Mouse (Mus musculus) liver (tissue): ENCODE measurements at regions not wholly inside any gene's neighbourhood (a gene's known extent, or its start where the extent isn't known, plus 50 kb on each side); places are given as distances from the start of the nearest gene placed in this dataset.
"Not testable (repeated sequence)": the region's sequence is repeated elsewhere in the genome, so short reads cannot be mapped to it uniquely, and the experiment has no call there.

ENCODE experiments used
- DNase-seq: peaks from one replicate; pipeline ENCODE4 v3.0.0-alpha.2; 2020; ENCODE audit warnings: mixed read lengths

DNA sequence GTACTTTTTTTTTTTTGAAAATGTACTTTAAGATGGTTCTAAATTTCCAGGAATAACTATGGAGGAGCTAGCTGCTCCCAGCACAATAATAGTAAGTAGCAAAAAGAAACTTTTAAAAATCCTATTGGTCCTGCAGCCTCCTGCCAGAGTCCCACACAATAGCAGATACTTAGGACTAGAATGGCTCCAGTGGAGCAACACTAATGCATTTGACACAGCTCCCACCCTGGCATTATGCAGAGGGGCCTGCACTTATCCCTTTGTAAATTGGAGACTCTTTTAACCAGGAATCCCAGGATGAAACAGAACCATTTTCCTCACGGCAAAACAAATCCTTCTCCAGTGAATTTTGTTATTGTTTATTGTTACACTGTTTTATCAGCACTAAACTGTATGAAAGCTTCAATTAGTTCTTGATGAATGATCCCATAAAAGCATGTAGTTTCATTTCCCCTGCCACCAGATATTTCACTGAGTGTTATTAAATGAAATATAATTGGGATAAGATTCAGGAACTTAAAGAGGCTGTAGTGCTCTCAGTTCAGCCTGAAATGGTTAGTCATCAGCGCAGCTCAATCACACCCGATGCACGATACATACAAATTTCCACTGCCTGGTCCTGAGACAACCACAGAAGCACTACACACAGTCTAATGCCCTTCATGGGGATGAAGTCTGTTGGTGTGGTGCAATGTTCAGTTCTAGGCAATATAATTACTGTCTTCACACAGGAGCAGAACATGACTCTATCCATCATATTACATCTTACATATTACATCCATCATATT, 708.6 kb upstream of the Mms22l start:
- no peak for DNase-seq

DNA sequence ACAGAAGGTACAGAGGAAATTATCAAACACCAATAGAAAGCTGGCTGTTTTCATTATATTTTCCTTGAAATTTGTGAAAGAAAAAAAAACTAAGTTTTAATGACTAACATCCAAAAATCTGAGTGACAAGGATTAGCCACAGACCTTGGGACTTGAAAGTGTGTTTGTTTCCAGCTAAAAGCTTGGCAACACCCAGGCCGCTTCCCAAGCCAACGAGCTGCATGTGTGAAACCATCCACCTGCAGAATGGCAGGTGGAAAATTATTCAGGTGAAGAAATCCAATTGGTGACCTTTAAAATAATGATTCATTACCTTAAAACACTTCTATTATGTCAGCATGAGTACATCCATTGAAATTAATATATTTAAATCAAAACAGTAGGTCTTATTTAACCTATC, 672.7 kb upstream of the Mms22l start:
- DNase-seq, result no peak

DNA sequence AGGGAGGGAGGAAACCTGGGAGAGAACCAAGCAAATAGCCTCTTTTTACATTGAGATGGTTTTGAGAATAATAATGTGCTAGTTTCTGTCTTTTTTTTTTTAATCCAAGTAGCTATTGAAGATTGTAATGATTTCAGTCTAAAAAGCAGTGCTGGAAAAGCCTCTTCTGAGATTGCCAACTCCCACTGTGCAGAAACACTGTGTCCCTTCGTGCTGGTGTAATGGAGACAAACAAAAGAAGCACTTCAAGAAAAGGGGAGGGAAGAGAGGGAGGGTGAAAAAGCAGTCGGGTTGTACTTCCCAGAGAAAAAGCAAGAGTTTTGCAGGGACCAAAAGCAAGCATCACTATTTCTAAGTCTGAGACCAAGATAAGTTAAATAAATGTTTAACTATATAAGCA, 669.4 kb upstream of the Mms22l start:
- no peak for DNase-seq

DNA sequence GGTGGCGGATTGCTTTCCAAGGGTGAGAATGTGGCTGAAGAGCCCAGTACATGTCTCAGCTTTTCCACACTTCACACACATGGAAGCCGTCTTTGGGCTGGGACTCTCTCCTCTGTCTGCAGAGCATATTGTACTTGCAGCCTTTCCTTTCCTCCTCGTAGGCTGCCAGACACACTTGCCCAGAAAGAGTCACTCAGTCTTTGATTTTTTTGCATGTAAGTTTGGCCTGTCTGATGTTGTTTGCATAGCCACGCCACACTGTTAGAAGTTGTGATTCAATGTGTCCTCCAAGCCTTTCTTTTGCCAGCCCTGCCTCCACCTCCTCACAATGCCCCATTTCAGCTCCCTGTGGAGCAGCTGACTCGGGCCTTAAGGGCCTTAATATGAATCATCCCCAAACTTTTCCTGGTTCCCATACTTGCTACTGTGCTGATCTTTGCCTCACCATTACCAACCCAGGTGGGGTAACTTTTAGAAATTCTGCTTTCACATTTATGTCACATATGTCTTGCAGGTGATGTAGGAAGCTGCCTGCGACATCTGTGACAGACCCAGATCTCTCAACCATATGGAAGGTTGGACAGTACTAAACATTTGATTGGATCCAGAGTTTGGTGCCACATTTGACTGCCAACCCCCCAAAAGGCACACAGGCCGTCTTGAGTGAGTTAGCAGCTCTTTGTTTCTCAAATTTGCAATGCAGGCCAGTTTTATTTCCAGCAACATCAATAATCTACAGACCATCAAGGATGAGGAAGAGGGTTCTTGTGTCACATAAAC, 663.7 kb upstream of the Mms22l start:
- no peak for DNase-seq

DNA sequence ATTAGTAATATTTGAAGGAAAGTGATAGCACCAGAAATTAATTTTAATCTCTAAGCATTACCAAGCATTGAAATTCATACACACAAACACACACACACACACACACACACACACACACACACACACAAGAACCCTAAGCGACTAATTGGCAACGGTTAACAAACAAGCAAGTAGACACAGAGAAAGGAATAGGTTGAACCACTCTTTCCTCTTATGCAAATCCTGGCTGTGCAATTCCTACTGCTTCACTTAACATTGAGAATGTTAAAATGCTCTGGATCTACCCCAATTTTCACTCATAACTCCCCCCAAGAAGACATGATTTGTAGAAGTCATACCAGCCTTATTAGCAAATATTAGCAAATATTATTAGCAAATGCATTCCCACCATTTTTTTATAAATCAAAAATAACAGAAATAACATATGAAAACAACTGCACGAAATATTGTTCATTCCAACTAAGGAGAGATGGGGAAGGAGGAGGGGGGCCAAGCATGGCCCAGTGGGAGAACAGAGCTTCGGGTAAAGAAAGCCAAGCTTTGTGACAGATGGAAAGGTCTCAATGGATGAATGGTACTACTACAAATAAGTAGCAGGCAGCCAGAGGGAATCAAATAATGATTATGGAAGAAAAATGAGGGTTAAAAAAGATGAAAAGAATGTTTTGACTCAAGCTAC, 652.5 kb upstream of the Mms22l start:
- no peak for DNase-seq

DNA sequence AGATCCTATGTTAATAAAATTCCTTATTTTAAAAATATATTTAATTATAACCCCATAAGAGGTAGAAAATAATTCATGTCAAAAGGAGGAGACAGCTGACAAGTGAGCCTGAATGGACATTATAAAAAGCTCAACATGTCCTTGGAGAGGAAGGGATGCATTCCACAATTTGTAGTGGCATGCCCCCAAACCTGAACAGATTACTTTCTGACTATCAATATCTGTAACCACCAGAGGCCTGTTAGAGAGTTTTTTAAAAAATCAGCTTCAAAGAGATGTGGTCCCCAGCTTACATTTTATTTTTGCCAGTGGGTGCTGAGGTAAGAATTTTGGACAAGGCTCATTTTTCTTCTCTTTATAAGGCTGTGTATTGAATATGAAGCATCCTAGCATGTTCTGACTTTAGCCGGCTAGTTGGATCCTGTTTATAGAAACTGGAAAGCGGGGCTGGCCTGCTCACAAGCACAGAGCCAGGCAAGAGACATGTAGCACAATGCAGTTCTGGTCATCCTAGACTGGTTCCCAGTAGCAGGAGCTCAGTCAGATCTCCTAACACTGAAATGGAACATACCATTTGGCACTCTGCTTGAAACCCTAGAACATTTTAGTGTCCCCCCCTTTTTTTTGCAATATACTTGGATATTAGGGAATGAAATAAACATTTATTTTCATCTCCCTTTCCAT, 651.8 kb upstream of the Mms22l start:
- no peak for DNase-seq

DNA sequence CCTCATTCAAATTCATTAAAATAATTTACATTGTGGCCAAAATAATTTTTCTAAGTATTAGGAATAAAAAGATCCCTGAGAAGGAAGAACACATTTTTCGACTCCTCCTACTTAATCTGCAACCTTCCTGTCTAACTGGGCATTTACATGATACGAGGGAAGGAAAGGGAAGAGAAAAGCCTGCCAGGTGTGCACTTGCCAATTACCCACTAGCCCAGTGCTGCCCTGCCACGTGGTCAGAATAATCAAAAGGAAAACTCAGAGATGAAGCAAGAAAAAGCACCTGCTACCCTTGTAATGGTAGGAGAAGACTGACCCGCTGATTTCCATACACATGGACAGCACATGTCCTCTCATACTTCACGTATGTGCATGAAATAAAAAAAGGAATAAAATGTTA, 651.0 kb upstream of the Mms22l start:
- DNase-seq, result no peak

DNA sequence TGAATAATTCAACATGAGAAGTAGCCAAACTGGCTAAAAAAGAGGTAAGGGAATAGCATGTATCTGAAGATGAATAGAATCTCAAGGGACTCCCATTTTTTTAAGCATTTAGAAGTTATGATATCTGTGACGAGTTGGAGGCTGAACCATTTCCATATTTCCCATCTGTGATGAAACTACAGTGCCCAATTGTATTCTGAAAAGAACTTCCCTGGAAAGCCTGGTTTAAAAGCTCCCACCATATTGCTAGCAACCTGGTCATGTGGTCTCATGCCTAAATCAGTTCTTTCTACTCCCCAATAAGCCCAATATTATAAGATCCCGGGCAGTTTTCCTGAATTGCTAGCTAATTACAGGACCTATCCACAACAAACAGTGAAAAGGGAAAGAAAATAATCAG, 645.6 kb upstream of the Mms22l start:
- DNase-seq, result no peak

DNA sequence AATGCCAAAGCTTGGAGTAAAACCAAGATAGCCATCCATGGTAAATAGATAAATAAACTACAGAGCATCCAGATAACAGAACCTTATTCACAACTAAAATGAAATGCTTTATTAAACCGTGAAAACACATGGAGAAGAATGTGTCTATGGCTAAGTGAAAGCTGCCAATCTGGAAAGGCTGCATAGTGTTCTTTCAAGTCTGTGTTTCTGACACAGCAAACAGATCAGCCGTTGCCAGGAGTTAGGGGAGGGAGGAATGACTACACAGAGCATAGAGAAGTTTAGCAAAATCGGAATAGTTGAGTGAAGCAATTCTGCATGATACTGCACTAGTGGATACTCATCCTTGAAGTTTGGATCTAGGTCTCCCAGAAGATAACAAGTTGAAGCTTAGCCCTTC, 633.8 kb upstream of the Mms22l start:
- DNase-seq, result no peak

DNA sequence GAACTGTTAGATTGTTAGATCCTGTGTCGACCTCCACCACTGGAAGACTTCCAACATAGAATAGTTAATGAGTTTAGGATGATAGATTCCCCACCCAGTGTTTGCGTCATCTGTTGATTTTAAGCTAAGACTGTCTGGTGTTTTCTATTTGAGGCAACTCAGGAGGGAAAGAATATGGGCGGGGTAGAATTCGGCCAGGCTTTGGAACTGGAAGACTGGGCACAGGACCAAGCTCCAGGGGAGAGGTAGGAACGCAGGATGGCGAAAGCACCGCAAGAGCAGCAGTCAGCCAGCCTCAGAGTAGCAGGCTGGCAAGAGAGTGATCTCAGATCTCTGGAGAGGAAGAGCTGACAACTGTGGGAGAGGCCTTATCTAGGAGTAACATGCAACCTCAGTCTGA, 616.2 kb upstream of the Mms22l start:
- DNase-seq, result no peak

DNA sequence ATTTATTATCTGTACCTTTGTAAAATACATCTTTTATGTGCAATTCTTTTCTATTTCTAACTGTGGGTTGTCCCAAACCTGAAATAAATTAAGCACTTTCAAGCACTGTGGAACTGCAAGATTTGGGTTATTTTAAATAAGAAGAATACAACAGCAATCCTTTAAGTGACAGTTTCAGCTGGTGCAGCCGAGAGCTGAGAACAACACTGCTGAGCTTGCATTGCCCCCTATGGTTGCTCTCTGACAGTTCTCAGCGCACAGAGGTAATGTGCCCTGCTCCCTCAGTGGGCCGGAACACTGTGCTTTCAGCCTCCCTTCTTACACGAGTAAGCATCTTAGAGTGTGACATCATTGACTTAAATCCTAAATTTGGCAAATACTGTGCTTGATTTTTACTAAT, 582.9 kb upstream of the Mms22l start:
- DNase-seq, result no peak

DNA sequence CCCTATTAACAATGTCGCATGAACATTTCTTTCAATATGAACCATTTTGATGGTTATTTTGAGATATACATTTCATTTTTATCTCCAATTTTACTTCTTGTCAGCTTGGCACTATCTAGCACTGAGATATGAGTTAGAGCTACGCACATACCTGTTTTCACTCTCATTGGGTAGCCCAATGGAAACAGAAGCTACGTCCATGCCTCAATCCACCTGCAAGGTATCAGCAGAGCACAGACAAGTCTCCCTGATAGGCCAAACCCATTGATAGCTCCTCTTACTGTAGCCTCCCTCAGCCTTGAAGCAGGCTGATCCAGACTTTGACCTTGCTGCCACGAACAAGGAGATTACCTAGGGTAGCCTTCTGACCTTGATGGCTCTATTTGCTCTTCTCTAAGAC, 582.4 kb upstream of the Mms22l start:
- DNase-seq, result no peak

DNA sequence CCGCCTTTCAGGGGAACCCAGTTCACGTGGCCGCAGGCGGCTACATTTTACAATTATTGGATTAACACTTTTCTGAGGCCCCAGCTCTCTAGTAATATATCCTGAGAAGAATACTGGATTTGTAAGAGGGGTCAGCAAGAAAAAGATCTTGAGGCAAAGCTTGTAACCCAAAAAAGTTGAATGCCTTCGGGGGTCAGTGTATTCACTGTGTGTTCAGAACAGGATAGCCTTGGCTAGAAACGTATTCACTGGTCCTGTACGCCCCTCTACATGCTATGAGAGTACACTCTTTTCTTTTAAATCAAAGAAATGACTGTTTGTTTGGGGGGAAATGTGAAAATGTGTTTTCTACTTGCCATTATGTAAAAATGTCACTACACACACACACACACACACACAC, 581.8 kb upstream of the Mms22l start:
- DNase-seq, result no peak

DNA sequence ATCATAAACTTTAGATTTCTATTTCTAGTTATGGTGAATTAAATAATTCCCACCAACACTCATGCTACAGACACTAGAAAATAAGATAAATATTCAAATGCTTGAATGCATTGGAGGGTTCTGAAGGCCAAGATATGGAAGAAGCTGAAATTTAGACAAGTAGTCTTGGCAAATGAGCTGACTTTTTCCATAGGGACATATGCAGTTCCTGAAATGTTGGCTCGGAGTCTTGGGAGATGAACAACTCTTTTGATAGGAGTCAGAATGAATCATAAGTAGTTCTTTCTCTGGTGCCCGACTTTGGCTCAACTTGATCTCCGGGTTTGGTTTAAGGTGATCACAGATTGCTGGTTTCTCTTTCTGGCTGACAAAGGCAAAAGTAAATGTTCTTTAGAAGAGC, 574.7 kb upstream of the Mms22l start:
- no peak for DNase-seq

DNA sequence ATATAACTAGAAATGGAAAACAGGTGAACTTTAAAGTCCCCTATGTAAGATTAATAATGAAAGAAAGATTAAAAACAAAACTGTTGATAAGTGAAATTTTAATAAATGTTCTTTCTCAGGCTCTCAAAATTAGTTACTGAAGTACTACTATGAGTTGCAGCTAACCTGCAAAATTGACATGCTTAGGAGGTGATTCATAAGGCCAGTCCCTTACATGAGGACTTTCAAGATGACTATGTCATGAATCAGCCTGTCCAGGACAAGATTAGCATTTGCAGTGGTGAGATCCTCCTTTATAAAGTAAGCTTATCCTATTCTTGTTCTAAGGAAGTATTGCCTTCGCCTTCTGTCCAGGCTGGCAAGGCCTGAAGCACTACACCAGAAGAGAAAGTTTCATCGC, 542.1 kb upstream of the Mms22l start:
- no peak for DNase-seq

DNA sequence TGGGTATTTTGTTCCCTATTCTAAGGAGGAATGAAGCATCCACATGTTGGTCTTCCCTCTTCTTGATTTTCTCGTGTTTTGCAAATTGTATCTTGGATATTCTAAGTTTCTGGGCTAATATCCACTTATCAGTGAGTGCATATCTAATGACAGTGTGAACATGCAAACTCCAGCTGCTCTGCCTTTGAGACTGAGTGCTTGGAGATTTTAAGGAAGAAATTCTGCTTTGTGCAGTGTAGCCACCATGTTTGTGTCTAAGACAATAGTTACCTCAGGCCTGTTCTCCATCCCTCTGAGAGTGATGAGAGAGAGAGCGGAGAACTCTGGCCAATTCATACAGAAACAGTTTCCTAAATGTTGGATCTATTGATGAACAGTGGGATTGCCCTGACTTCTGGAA, 514.1 kb upstream of the Mms22l start:
- not testable (repeated sequence) for DNase-seq

DNA sequence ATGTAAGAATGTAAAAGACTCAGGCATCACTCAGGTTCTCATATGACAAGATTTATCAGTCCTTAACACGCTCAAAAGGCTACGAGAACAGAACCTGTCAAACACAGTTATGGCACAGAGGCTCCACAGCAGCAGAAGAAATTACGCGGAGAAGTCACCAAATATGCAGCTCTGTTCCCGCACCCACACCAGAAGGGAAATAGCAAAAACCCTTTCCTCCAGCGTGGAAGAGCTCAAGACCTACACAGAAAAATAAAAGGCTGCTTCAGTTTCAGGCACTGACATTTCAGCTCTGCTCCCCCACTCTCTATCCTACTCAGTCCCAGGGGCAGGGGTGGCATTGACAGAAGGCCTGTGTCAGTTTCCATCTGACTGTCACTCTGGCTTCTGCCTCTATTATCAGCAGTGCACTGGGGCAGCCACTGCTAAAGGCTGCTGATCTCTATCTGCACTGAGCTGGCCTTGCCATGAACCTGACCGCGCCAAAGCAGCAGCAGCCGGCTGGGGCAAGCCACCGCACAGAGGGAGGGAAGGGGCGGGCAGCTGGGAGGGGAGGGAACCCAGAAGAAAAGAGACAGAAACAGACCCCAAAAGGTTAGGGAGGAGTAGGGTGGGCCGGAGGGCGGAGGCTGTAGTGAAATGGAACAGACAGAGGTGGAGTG, 513.3 kb upstream of the Mms22l start:
- DNase-seq, result peak; percentile 5

DNA sequence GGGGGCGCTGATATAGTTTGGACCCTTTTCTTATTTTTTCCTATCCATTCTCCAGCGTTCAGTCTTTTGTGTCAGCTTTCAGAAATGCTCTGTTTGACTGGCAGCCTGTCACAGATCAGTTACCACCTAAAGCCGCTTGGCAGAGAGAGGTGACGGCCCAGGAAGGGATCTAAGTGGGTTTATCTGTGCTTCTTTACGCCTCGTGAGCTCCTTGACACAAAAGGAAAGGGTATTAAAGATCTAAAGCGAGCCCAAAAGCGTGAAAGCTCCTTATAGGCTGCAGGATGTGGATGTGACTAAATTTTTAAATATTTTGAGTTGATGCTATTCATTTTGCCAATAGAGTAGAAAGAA, 512.8 kb upstream of the Mms22l start:
- DNase-seq, result no peak

DNA sequence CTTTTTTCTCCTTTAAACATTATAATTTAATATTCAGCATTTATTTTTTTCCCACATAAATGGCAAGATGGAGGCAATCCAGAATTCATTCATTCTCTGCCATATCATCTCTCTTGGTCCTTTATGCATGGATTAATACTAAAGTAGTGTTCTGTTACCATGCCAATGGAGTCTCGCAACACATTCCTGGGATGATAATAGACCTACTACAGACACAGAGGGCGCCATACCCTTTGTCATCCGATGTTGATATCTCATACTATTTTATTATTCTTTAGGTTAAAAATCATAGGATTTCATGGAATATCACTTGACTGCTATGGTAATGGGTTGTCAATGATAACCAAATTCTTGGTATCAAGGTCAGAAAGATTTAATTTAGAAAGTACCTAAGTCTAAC, 512.2 kb upstream of the Mms22l start:
- no peak for DNase-seq

DNA sequence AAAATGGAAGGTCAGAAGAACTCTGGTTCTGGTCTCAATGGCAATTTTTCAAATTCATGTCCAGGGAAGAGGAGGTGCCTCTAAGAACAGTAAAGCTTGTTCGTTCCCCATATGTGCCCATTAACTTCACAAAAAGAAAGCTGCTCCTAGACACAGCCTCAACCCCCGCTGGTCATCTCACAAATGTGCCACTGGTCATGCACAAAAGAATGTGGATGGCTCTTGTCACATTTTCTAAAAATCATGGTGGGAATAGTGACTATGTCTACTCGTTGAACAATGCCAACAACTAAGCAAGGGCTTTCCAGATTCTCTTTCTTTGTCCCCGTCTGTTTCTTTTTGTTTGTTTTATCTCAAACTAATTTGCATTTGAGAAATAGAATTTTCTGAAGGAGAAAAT, 510.3 kb upstream of the Mms22l start:
- no peak for DNase-seq

DNA sequence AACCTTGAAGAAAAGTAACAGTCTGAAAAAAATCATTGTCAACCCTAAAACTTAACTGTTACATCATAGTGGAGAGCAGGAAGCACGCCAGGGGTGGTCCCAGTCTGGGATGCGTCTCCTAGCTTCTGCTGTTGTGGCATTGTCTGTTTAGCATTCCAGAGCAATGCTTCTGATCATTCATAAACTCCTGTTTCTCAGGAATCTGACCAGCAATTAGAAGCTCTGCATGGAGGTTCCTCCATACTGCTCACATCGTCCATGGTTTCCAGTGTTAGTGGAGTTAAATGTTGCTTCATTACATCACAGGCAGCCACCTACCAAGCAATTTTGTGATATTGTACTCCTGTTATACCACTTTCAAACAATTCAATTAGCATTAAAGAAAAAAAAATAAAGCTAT, 502.4 kb upstream of the Mms22l start:
- no peak for DNase-seq

DNA sequence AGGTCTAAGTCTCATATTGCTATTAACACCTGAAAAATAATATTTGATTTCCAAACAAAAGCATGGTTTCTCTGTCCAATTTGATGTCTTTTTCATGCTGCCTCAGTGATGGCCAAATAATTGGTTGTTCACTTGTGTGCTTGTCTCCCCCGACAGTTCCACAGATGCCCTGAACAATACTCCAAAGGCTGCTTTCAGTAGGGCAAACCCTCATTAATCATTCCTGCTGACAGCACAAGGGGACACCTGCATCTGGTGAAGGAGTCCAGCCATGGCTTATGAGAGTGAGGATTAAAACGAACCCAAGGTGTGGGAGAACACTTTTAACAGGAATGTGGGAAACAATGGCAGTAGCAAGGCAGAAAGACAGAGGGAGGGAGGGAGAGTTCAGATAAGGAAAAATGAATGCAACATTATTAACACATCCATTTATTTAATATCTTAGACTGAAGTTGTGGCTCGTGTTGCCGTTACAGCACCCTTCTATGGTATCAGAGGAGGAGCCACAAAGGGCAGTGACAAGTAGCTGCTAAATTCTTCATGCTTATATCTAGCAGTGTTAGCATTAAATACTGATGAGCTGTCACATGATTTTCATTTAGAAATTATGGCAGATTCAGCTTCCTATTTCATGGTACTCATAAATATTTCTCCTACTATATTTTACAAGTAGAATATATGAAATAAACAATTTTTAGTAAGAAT, 501.8 kb upstream of the Mms22l start:
- DNase-seq, result no peak
